Mouse (Mus musculus) bone marrow macrophage, adult 2 months (primary cell): ENCODE results near the gene Nt5m.

Experiments used
- CTCF ChIP-seq: IDR thresholded peaks from 2 replicates; pipeline ENCODE4 v1.5.1; 2012; ENCODE audit warnings: low read depth, mild to moderate bottlenecking, low read length, moderate library complexity
- POLR2A ChIP-seq: IDR thresholded peaks from 2 replicates; pipeline ENCODE4 v1.6.1; 2012; ENCODE audit warnings: mild to moderate bottlenecking, low read depth, low read length, borderline replicate concordance

DNA sequence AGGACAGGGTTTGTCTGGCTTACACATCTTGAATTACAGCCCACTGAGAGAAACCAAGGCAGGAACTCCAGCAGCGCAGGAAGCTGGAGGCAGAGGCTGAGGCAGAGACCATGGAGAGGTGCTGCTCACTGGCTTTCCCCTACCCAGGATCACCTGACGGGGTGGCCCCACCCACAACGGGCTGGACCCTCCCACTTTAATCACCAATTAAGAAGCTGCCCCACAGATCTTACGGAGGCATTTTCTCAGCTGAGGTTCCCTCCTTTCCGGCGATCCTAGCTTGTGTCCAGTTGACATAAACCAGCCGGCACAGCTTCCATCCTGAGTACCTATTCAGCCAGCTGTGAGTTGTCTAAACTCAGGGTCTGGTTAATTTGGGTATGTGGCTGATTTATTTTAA lies 82.0 kb downstream of the Nt5m start:
- TF ChIP-seq POLR2A (no peak), CTCF (no peak)
